Mouse (Mus musculus): ENCODE data around the gene Nlrc5. TPM values are rescaled to one million over a fixed set of nuclear protein-coding genes. Genes with fewer than 3 reads are reported as not detected.

Gene Nlrc5
- polyA plus RNA-seq, 1 experiment from 2014 or later, result 33.5 TPM

DNA sequence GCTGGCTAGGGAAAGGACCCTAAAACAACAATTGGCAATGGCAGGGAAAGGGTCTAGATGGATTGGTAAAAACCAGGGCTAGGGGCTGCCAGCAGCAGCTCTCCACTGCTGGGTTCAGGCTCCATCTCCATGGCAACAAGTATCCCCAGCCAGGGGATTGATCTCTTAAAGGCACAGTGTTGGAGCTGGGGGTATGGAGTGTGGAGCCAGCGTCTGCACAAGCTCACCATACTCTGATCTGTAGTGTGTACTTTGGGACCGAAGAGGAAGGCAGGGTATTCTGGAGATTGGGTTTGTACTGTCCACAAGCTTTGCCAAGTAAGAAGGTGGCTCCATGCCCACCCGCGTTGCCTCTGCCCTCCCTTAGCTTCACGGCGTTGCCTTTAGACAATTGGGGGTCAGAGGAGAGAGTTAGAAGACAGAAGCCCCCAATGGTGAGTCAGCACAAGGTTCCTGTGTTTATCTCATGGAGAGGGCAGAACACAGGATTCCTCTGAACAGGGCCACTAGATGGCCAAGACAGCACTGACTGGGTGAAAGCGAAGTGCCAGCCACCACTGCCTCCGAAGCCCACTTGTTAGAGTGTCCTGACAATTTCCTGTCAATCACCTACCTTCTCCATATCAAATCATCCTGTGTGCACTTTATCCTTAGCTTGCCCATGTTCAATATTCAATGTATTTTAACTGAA lies 133.1 kb downstream of the Nlrc5 start:
- 96% methylated on average over 8 of the region's 8 CpGs for WGBS (ENCODE audit: missing documents)
- Histone ChIP-seq H3K36me3 (ENCODE audit: inconsistent target) (peaks cover 13% of the 10 kb centered on the region; the same call in 1 of the 2 replicates), H3K4me3 (ENCODE audit: inconsistent target) (no peak overlapping the region), H3K27ac (no peak overlapping the region), H3K79me2 (ENCODE audit: inconsistent target) (no peaks in the 10 kb centered on the region)

GRCm38 (mm10) chr8:94568098-94568497 lies 133.9 kb downstream of the Nlrc5 start:
- Histone ChIP-seq H3K36me3 (ENCODE audit: inconsistent target) (peaks cover 15% of the 10 kb centered on the region; the same call in 1 of the 2 replicates), H3K4me3 (ENCODE audit: inconsistent target) (no peak overlapping the region), H3K27ac (no peak overlapping the region), H3K79me2 (ENCODE audit: inconsistent target) (no peaks in the 10 kb centered on the region)
- WGBS (ENCODE audit: missing documents), result 95% methylated on average over 8 of the region's 8 CpGs

GRCm38 (mm10) chr8:94569419-94569818 lies 135.3 kb downstream of the Nlrc5 start:
- Histone ChIP-seq H3K36me3 (ENCODE audit: inconsistent target) (peaks cover 25% of the 10 kb centered on the region; the same call in 1 of the 2 replicates), H3K79me2 (ENCODE audit: inconsistent target) (no peaks in the 10 kb centered on the region), H3K27ac (no peak overlapping the region), H3K4me3 (ENCODE audit: inconsistent target) (no peak overlapping the region)
- WGBS (ENCODE audit: missing documents), result 78% methylated on average over 1 of the region's 1 CpGs

- no peak overlapping the region for H3K27ac ChIP-seq
- WGBS (ENCODE audit: missing documents), result 60% methylated on average over 2 of the region's 2 CpGs
- peaks cover 40% of the 10 kb centered on the region for H3K36me3 ChIP-seq (ENCODE audit: inconsistent target)
- H3K4me3 ChIP-seq (ENCODE audit: inconsistent target), result no peak overlapping the region
- no peaks in the 10 kb centered on the region for H3K79me2 ChIP-seq (ENCODE audit: inconsistent target)
Observed at GRCm38 (mm10) chr8:94571896-94572295, 137.7 kb downstream of the Nlrc5 start.

DNA sequence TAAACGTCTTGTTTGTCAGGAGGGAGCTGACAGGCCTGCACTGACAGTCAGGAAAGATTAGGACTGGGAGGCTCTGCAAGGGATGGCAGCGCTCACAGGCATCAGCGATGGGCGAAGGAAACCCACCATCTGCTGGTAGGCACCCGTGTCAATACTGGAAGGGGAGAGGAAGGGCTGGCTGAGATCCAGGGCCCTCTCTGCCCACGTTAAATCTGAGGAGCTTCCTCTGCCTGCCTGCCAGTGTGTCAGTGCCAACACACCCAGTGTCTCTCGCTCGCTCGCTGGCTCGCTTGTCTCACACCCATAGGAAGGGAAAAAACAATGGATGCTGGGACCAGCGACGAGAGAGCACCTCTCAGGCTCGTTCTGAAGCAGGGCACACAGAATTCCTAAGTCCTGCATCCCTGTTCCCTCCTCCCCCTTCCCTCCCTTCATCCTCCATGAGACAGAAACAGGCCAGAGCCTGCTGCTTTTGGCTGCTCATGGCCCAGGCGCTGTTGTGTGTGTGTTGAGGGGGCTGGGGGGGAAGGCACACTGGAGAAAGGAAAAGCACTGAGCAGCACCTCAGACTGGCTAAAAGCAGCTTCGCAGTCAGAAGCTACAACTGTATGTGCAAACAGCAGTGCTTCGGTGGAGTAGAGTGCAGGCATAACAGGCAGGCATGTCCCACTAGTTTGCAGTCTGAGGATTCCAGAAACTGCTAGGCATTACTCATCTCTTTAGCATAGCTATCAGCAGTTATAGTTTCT lies 140.2 kb downstream of the Nlrc5 start:
- Histone ChIP-seq H3K27ac (no peak overlapping the region), H3K79me2 (ENCODE audit: inconsistent target) (no peaks in the 10 kb centered on the region), H3K36me3 (ENCODE audit: inconsistent target) (peaks cover 63% of the 10 kb centered on the region), H3K4me3 (ENCODE audit: inconsistent target) (no peak overlapping the region)
- 83% methylated on average over 15 of the region's 16 CpGs for WGBS (ENCODE audit: missing documents)

GRCm38 (mm10) chr8:94575148-94575547 lies 141.0 kb downstream of the Nlrc5 start:
- Histone ChIP-seq H3K36me3 (ENCODE audit: inconsistent target) (peaks cover 70% of the 10 kb centered on the region), H3K79me2 (ENCODE audit: inconsistent target) (no peaks in the 10 kb centered on the region), H3K4me3 (ENCODE audit: inconsistent target) (no peak overlapping the region), H3K27ac (no peak overlapping the region)
- WGBS (ENCODE audit: missing documents), result 89% methylated on average over 4 of the region's 4 CpGs

Other genes starting within 250 kb of the Nlrc5 start
- gene Nup93, start 219.8 kb upstream of the Nlrc5 start, polyA plus RNA-seq (2018), result 20.6 to 35.1 TPM (median 24.9 TPM) in 3 replicates
- not detected in 3 replicates for gene Slc12a3, start 105.2 kb upstream of the Nlrc5 start, polyA plus RNA-seq (2018)
- gene Herpud1, start 47.9 kb upstream of the Nlrc5 start, polyA plus RNA-seq (2018), result 10.5 to 51.9 TPM (median 22.0 TPM) in 3 replicates
- 33.7 to 64.1 TPM (median 62.3 TPM) in 3 replicates for gene Cpne2, start 98.6 kb downstream of the Nlrc5 start, polyA plus RNA-seq (2018)
- gene Rspry1, start 167.6 kb downstream of the Nlrc5 start, polyA plus RNA-seq (2018), result 18.0 to 19.1 TPM (median 18.7 TPM) in 3 replicates
- 34.2 to 149 TPM (median 39.7 TPM) in 3 replicates for gene Fam192a, start 167.6 kb downstream of the Nlrc5 start, polyA plus RNA-seq (2018)
- 25.2 to 117 TPM (median 41.6 TPM) in 3 replicates for gene Arl2bp, start 232.2 kb downstream of the Nlrc5 start, polyA plus RNA-seq (2018)